Mouse (Mus musculus): ENCODE measurements around the gene Olfr545. TPM values are rescaled to one million over a fixed set of nuclear protein-coding genes. Genes with fewer than 3 reads are reported as not detected.

Gene Olfr545
- polyA plus RNA-seq, 1 experiment, result not detected

- Histone ChIP-seq H3K4me3 (no peak overlapping the region), H3K4me2 (ENCODE audit: low read depth) (no peak overlapping the region), H3K36me3 (ENCODE audit: control insufficient read depth, insufficient read depth) (no peaks in the 10 kb centered on the region), H3ac (ENCODE audit: control insufficient read depth, insufficient read length) (no peak overlapping the region), H3K27me3 (ENCODE audit: control insufficient read depth, insufficient read depth, insufficient read length) (no peaks in the 10 kb centered on the region), H3K79me2 (ENCODE audit: control insufficient read depth, insufficient read depth) (no peaks in the 10 kb centered on the region)
- TF ChIP-seq USF1 (IDR thresholded peaks at IDR 0.05; ENCODE audit: low read depth), result no peak
- no peak for TF ChIP-seq MYOG (IDR thresholded peaks at IDR 0.05; ENCODE audit: control insufficient read depth in 1 of 3, insufficient read depth in 1 of 3, insufficient read length in 2 of 3, low read depth in 2 of 3)
- no peak for TF ChIP-seq E2F4 (IDR thresholded peaks at IDR 0.05; ENCODE audit: insufficient read depth)
- TF ChIP-seq TCF3 (IDR thresholded peaks at IDR 0.05; ENCODE audit: insufficient read length, low read depth), result no peak
- TF ChIP-seq MAX (IDR thresholded peaks at IDR 0.05; ENCODE audit: low read depth), result no peak
- TF ChIP-seq REST (IDR thresholded peaks at IDR 0.05; ENCODE audit: insufficient read depth, insufficient read length), result no peak
- no peak for TF ChIP-seq POLR2A (IDR thresholded peaks at IDR 0.05; ENCODE audit: insufficient read length, low read depth)
- TF ChIP-seq POLR2AphosphoS2 (IDR thresholded peaks at IDR 0.05; ENCODE audit: insufficient read length, low read depth), result no peak
- no peak for TF ChIP-seq SRF (IDR thresholded peaks at IDR 0.05; ENCODE audit: control insufficient read depth, insufficient read length, low read depth)
- TF ChIP-seq CEBPB (IDR thresholded peaks at IDR 0.05; ENCODE audit: insufficient read depth, poor library complexity, severe bottlenecking), result no peak
- TF ChIP-seq MYOD1 (IDR thresholded peaks at IDR 0.05; ENCODE audit: control insufficient read depth in 1 of 3, insufficient read length in 2 of 3, low read depth in 2 of 3), result no peak
- TF ChIP-seq TCF12 (IDR thresholded peaks at IDR 0.05; ENCODE audit: insufficient read depth, poor library complexity, severe bottlenecking), result no peak
Observed at GRCm38 (mm10) chr7:102477377-102477776, 22.0 kb downstream of the Olfr545 start.

GRCm38 (mm10) chr7:102476601-102477000 lies 22.8 kb downstream of the Olfr545 start:
- Histone ChIP-seq H3K4me2 (ENCODE audit: low read depth) (no peak overlapping the region), H3K36me3 (ENCODE audit: control insufficient read depth, insufficient read depth) (no peaks in the 10 kb centered on the region)

GRCm38 (mm10) chr7:102472675-102473074 lies 26.7 kb downstream of the Olfr545 start:
- H3K79me2 ChIP-seq (ENCODE audit: control insufficient read depth, insufficient read depth), result no peaks in the 10 kb centered on the region
- peaks cover 14% of the 10 kb centered on the region for H3K36me3 ChIP-seq (ENCODE audit: control insufficient read depth, insufficient read depth)
- H3K27me3 ChIP-seq (ENCODE audit: control insufficient read depth, insufficient read depth, insufficient read length), result no peaks in the 10 kb centered on the region
- TF ChIP-seq USF1 (IDR thresholded peaks at IDR 0.05; ENCODE audit: low read depth), result no peak
- TF ChIP-seq REST (IDR thresholded peaks at IDR 0.05; ENCODE audit: insufficient read depth, insufficient read length), result no peak
- no peak for TF ChIP-seq MAX (IDR thresholded peaks at IDR 0.05; ENCODE audit: low read depth)
- no peak for TF ChIP-seq TCF12 (IDR thresholded peaks at IDR 0.05; ENCODE audit: insufficient read depth, poor library complexity, severe bottlenecking)
- TF ChIP-seq POLR2AphosphoS2 (IDR thresholded peaks at IDR 0.05; ENCODE audit: insufficient read length, low read depth), result no peak
- no peak for TF ChIP-seq POLR2A (IDR thresholded peaks at IDR 0.05; ENCODE audit: insufficient read length, low read depth)
- no peak for TF ChIP-seq MYOG (IDR thresholded peaks at IDR 0.05; ENCODE audit: control insufficient read depth in 1 of 3, insufficient read depth in 1 of 3, insufficient read length in 2 of 3, low read depth in 2 of 3)
- TF ChIP-seq E2F4 (IDR thresholded peaks at IDR 0.05; ENCODE audit: insufficient read depth), result no peak
- TF ChIP-seq TCF3 (IDR thresholded peaks at IDR 0.05; ENCODE audit: insufficient read length, low read depth), result no peak
- no peak for TF ChIP-seq MYOD1 (IDR thresholded peaks at IDR 0.05; ENCODE audit: control insufficient read depth in 1 of 3, insufficient read length in 2 of 3, low read depth in 2 of 3)
- no peak for TF ChIP-seq CEBPB (IDR thresholded peaks at IDR 0.05; ENCODE audit: insufficient read depth, poor library complexity, severe bottlenecking)
- no peak for TF ChIP-seq SRF (IDR thresholded peaks at IDR 0.05; ENCODE audit: control insufficient read depth, insufficient read length, low read depth)
- H3K4me3 ChIP-seq, result no peak overlapping the region
- no peak overlapping the region for H3ac ChIP-seq (ENCODE audit: control insufficient read depth, insufficient read length)
- H3K4me2 ChIP-seq (ENCODE audit: low read depth), result no peak overlapping the region

More at GRCm38 (mm10) chr7:102476601-102477000, 22.8 kb downstream of the Olfr545 start:
- no peaks in the 10 kb centered on the region for H3K79me2 ChIP-seq (ENCODE audit: control insufficient read depth, insufficient read depth)
- TF ChIP-seq E2F4 (IDR thresholded peaks at IDR 0.05; ENCODE audit: insufficient read depth) (no peak), SRF (IDR thresholded peaks at IDR 0.05; ENCODE audit: control insufficient read depth, insufficient read length, low read depth) (no peak), POLR2AphosphoS2 (IDR thresholded peaks at IDR 0.05; ENCODE audit: insufficient read length, low read depth) (no peak), TCF12 (IDR thresholded peaks at IDR 0.05; ENCODE audit: insufficient read depth, poor library complexity, severe bottlenecking) (no peak), POLR2A (IDR thresholded peaks at IDR 0.05; ENCODE audit: insufficient read length, low read depth) (no peak), MYOG (IDR thresholded peaks at IDR 0.05; ENCODE audit: control insufficient read depth in 1 of 3, insufficient read depth in 1 of 3, insufficient read length in 2 of 3, low read depth in 2 of 3) (no peak), TCF3 (IDR thresholded peaks at IDR 0.05; ENCODE audit: insufficient read length, low read depth) (no peak), CEBPB (IDR thresholded peaks at IDR 0.05; ENCODE audit: insufficient read depth, poor library complexity, severe bottlenecking) (no peak)
- no peaks in the 10 kb centered on the region for H3K27me3 ChIP-seq (ENCODE audit: control insufficient read depth, insufficient read depth, insufficient read length)
- no peak overlapping the region for H3K4me3 ChIP-seq
- no peak overlapping the region for H3ac ChIP-seq (ENCODE audit: control insufficient read depth, insufficient read length)

- Histone ChIP-seq H3K79me2 (ENCODE audit: control insufficient read depth, insufficient read depth) (no peaks in the 10 kb centered on the region), H3K27me3 (ENCODE audit: control insufficient read depth, insufficient read depth, insufficient read length) (no peaks in the 10 kb centered on the region), H3K4me3 (no peak overlapping the region), H3ac (ENCODE audit: control insufficient read depth, insufficient read length) (no peak overlapping the region), H3K4me2 (ENCODE audit: low read depth) (no peak overlapping the region), H3K36me3 (ENCODE audit: control insufficient read depth, insufficient read depth) (peaks cover 43% of the 10 kb centered on the region)
- no peak for TF ChIP-seq MYOG (IDR thresholded peaks at IDR 0.05; ENCODE audit: control insufficient read depth in 1 of 3, insufficient read depth in 1 of 3, insufficient read length in 2 of 3, low read depth in 2 of 3)
- TF ChIP-seq TCF3 (IDR thresholded peaks at IDR 0.05; ENCODE audit: insufficient read length, low read depth), result no peak
- TF ChIP-seq REST (IDR thresholded peaks at IDR 0.05; ENCODE audit: insufficient read depth, insufficient read length), result no peak
- no peak for TF ChIP-seq SRF (IDR thresholded peaks at IDR 0.05; ENCODE audit: control insufficient read depth, insufficient read length, low read depth)
- no peak for TF ChIP-seq E2F4 (IDR thresholded peaks at IDR 0.05; ENCODE audit: insufficient read depth)
- no peak for TF ChIP-seq MAX (IDR thresholded peaks at IDR 0.05; ENCODE audit: low read depth)
Observed at GRCm38 (mm10) chr7:102467566-102467965, 31.8 kb downstream of the Olfr545 start.
